Comparison of ENCODE assay signal across 8 mouse cellular contexts in the genomic region with DNA sequence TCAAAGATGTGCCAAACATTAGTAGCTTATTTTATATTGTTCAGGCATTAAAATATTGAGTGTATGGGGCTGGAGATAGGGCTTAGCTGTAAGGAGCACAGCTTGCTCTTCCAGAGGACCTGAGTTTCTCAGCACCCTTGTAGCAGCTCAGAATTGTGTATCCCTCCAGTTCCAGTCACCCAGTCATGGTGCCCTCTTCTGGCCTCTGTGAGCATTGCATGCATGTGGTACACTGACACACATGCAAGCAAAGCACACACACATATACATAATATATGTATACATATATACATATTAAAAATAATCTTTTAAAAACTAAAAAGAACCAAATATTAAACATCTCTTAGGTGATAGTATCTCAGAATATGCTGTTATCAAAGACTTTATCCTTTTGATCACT. TPM values are rescaled to one million over a fixed set of nuclear protein-coding genes. Genes with fewer than 3 reads are reported as not detected.
DNase-seq lines count a peak whose midpoint lies in the region; ATAC-seq and TF ChIP-seq lines count a peak whose summit lies in the region.
"Had no signal": no experiment of that assay in that cellular context is flagged by ENCODE, and none has a peak within 500 bp of the region (broad histone marks: within the 10 kb centered on the region; RNA-seq: fewer than 3 reads in every experiment).

No protein-coding gene starts in this region.

- no peak for ATAC-seq in midbrain, embryonic 15.5 days (replicated peaks)
- ATAC-seq in Patski, result no peak
- ATAC-seq in heart, postnatal 0 days (ENCODE audit: insufficient read depth, low read depth), result no peak

- TF ChIP-seq EP300 in heart, postnatal 0 days (IDR thresholded peaks at IDR 0.05; ENCODE audit: low read depth), result no peak

- in situ Hi-C loops in Patski (cut with MboI; ENCODE audit: low pct_unique_long_range_greater_than_20kb), result no loop called here

- H3K27ac ChIP-seq in midbrain, embryonic 10.5 days (replicated peaks), result no peak overlapping the region
- H3K27ac ChIP-seq in midbrain, embryonic 15.5 days, result no peak overlapping the region
- H3K27ac ChIP-seq in heart, postnatal 0 days (ENCODE audit: low read depth), result no peak overlapping the region
- H3K27ac ChIP-seq: stomach, embryonic 15.5 days had no signal

- H3K4me1 ChIP-seq in midbrain, embryonic 10.5 days, result no peaks in the 10 kb centered on the region
- no peaks in the 10 kb centered on the region for H3K4me1 ChIP-seq in midbrain, embryonic 15.5 days
- H3K4me1 ChIP-seq in heart, postnatal 0 days (ENCODE audit: control insufficient read depth, insufficient read depth), result no peaks in the 10 kb centered on the region
- H3K4me1 ChIP-seq in lung, adult 2 months (ENCODE audit: control insufficient read depth, insufficient read depth, low read length), result no peaks in the 10 kb centered on the region
- H3K4me1 ChIP-seq: stomach, embryonic 15.5 days had no signal

- no peak overlapping the region for H3K4me3 ChIP-seq in midbrain, embryonic 10.5 days
- no peak overlapping the region for H3K4me3 ChIP-seq in midbrain, embryonic 15.5 days
- H3K4me3 ChIP-seq in heart, postnatal 0 days (ENCODE audit: low read depth, low read length), result no peak overlapping the region
- no peak overlapping the region for H3K4me3 ChIP-seq in lung, adult 2 months (replicated peaks; ENCODE audit: extremely low read depth, low read depth, low read length)
- H3K4me3 ChIP-seq: stomach, embryonic 15.5 days had no signal

- no peaks in the 10 kb centered on the region for H3K9me3 ChIP-seq in midbrain, embryonic 10.5 days (replicated peaks)
- H3K9me3 ChIP-seq in midbrain, embryonic 15.5 days, result no peaks in the 10 kb centered on the region
- H3K9me3 ChIP-seq in heart, postnatal 0 days (replicated peaks; ENCODE audit: control insufficient read depth, low read length), result no peaks in the 10 kb centered on the region
- H3K9me3 ChIP-seq: stomach, embryonic 15.5 days had no signal

- no peak for TF ChIP-seq POLR2A in lung, adult 2 months (IDR thresholded peaks at IDR 0.05; ENCODE audit: borderline replicate concordance, extremely low read depth, low read depth, low read length)

- POLR2A ChIA-PET in Patski (lab: Charles Lee), result no interaction called here

- H3K9ac ChIP-seq in midbrain, embryonic 15.5 days, result no peak overlapping the region
- no peak overlapping the region for H3K9ac ChIP-seq in heart, postnatal 0 days (replicated peaks; ENCODE audit: low read depth, low read length)
- H3K9ac ChIP-seq: stomach, embryonic 15.5 days had no signal

- CTCF ChIA-PET in Patski (lab: Charles Lee), result interaction anchor here (1.2 to 1.7 kb wide), 3 partner anchors 16 to 63 kb away, joined by 3 to 5 read pairs (median 4); no protein-coding TSS in a partner anchor

- peak; percentile 50 for TF ChIP-seq CTCF in Patski (IDR thresholded peaks at IDR 0.05)
- TF ChIP-seq CTCF in heart, postnatal 0 days (IDR thresholded peaks at IDR 0.05; ENCODE audit: low read depth), result peak; percentile 57
- peak; percentile 90 for TF ChIP-seq CTCF in lung, adult 2 months (IDR thresholded peaks at IDR 0.05; ENCODE audit: insufficient read depth, low read length)

- peak; percentile 59 for DNase-seq in midbrain, embryonic 10.5 days (ENCODE audit: low spot score)
- no peak for DNase-seq in Patski (ENCODE audit: low read depth, low spot score)
- DNase-seq in cerebellum, postnatal 10 days, result peak; percentile 78 to 80
- no peak for DNase-seq in heart, postnatal 0 days (ENCODE audit: low spot score)
- peak; percentile 60 for DNase-seq in lung, adult 2 months
- peak; percentile 45 to 46 for DNase-seq in spleen, postnatal 36 days (ENCODE audit: low spot score in 2 of 2)

- peaks cover 85% of the 10 kb centered on the region for H3K36me3 ChIP-seq in midbrain, embryonic 10.5 days
- H3K36me3 ChIP-seq in midbrain, embryonic 15.5 days (replicated peaks), result peaks cover 30% of the 10 kb centered on the region
- H3K36me3 ChIP-seq in heart, postnatal 0 days (replicated peaks; ENCODE audit: control insufficient read depth, insufficient read depth, low read length), result peaks cover 57% of the 10 kb centered on the region

- no peaks in the 10 kb centered on the region for H3K27me3 ChIP-seq in midbrain, embryonic 10.5 days (ENCODE audit: low read depth, poor library complexity, severe bottlenecking)
- no peaks in the 10 kb centered on the region for H3K27me3 ChIP-seq in midbrain, embryonic 15.5 days (replicated peaks)
- no peaks in the 10 kb centered on the region for H3K27me3 ChIP-seq in Patski
- no peaks in the 10 kb centered on the region for H3K27me3 ChIP-seq in heart, postnatal 0 days (ENCODE audit: control insufficient read depth, insufficient read depth, low read length)
- H3K27me3 ChIP-seq: stomach, embryonic 15.5 days had no signal

- no peak overlapping the region for H3K4me2 ChIP-seq in midbrain, embryonic 15.5 days
- H3K4me2 ChIP-seq in heart, postnatal 0 days (ENCODE audit: low read depth, low read length), result no peak overlapping the region
- H3K4me2 ChIP-seq: stomach, embryonic 15.5 days had no signal

RNA-seq across cellular contexts. Expression of a gene that starts 35.9 kb away (rescaled TPM):
- polyA plus RNA-seq in midbrain, embryonic 10.5 days (2016; fragmentation: Nextera tagmentation; extraction: Ambion mirVana), result 68.3 and 78.8 TPM in 2 replicates
- polyA plus RNA-seq in midbrain, embryonic 15.5 days (2015; fragmentation: Nextera tagmentation; extraction: Ambion mirVana), result 76.4 and 80.0 TPM in 2 replicates
- 84.6 TPM for polyA plus RNA-seq in Patski (2021)
- total RNA-seq in heart, postnatal 0 days (2014; rRNA removed; ENCODE audit: low replicate concordance), result 26.1 and 63.5 TPM in 2 replicates
- 32.6 and 35.0 TPM in 2 replicates for polyA plus RNA-seq in heart, postnatal 0 days (2015; fragmentation: Nextera tagmentation; extraction: Ambion mirVana)
- polyA plus RNA-seq in lung, adult 2 months (2012; rRNA removed), result 20.9 and 40.4 TPM in 2 replicates

Comparison
In these comparisons a context has a peak if more than half of its experiments do, and no peak if none do; other contexts are left out.
1. DNase-seq: peak in midbrain, embryonic 10.5 days (single experiment), cerebellum, postnatal 10 days (2 of 2), lung, adult 2 months (single experiment) and spleen, postnatal 36 days (2 of 2); none in Patski (single experiment) and heart, postnatal 0 days (single experiment).
2. Peak in every context shown above with its lines, with median percentiles within 50 percentile points of each other: CTCF ChIP-seq.